In genomic region chr12:75745697-75746290, GRCm38 (mm10) we compare ENCODE assay signal across 12 mouse cellular contexts. TPM values are rescaled to one million over a fixed set of nuclear protein-coding genes. Genes with fewer than 3 reads are reported as not detected.
DNase-seq lines count a peak whose midpoint lies in the region; ATAC-seq lines count a peak whose summit lies in the region.
"Had no signal": no experiment of that assay in that cellular context is flagged by ENCODE, and none has a peak within 500 bp of the region (broad histone marks: within the 10 kb centered on the region; RNA-seq: fewer than 3 reads in every experiment).

No protein-coding gene starts in this region.

- H3K9ac ChIP-seq in lung, embryonic 15.5 days: no peak overlapping the region

- ATAC-seq in lung, embryonic 15.5 days (ENCODE audit: borderline replicate concordance, extremely low read depth, low FRiP score, low TSS enrichment): peak; percentile 81; the same call in 1 of the 2 replicates
- ATAC-seq: activated CD4-positive, CD25-positive, alpha-beta regulatory T cell, adult 4 months had no signal

- H3K9me3 ChIP-seq in lung, embryonic 15.5 days: no peaks in the 10 kb centered on the region

- H3K27me3 ChIP-seq in lung, embryonic 15.5 days: no peaks in the 10 kb centered on the region

- H3K4me3 ChIP-seq in lung, embryonic 15.5 days: no peak overlapping the region

- H3K4me1 ChIP-seq in lung, embryonic 15.5 days: no peaks in the 10 kb centered on the region

- no peak overlapping the region for H3K4me2 ChIP-seq in lung, embryonic 15.5 days

- WGBS in lung, embryonic 15.5 days: 39% methylated on average over 14 of the region's 14 CpGs

- no peaks in the 10 kb centered on the region for H3K36me3 ChIP-seq in lung, embryonic 15.5 days

- peak; percentile 52 to 84 for DNase-seq in adrenal gland, adult (ENCODE audit: inconsistent age in 2 of 2, low spot score in 1 of 2)
- no peak for DNase-seq in adrenal gland, adult 18-20 months (ENCODE audit: low spot score in 2 of 2)
- no peak for DNase-seq in lung, postnatal 25 days (ENCODE audit: low spot score)
- DNase-seq in liver: peak; percentile 36
- peak; percentile 33 to 37 for DNase-seq in lung, postnatal 4 days
- DNase-seq in gastrocnemius, adult 18-20 months (ENCODE audit: low spot score): no peak
- DNase-seq in yolk sac, embryonic 10.5 days (ENCODE audit: low spot score): no peak
- DNase-seq: gastrocnemius, postnatal 25 days; spleen, adult 18-20 months had no signal

- no peak overlapping the region for H3K27ac ChIP-seq in lung, embryonic 15.5 days
- H3K27ac ChIP-seq: macrophage had no signal

RNA-seq across cellular contexts. Expression of gene Sgpp1, which starts 10.3 kb away (rescaled TPM):
- total RNA-seq in adrenal gland, adult 18-20 months (2021): 100 to 1,000 TPM in 1 of 2 experiments, 10 to 100 TPM in 1; 73.8 to 209 TPM
- polyA plus RNA-seq in lung, embryonic 15.5 days (2015; fragmentation: Nextera tagmentation; extraction: Ambion mirVana): 15.5 and 15.6 TPM in 2 replicates
- total RNA-seq in gastrocnemius, adult 18-20 months (2021): 10 to 100 TPM; 12.0 to 13.4 TPM

Comparison
In these comparisons a context has a peak if more than half of its experiments do, and no peak if none do; other contexts are left out.
1. DNase-seq: peak in adrenal gland, adult (2 of 2), liver (single experiment) and lung, postnatal 4 days (2 of 2); none in adrenal gland, adult 18-20 months (0 of 2), lung, postnatal 25 days (single experiment), gastrocnemius, adult 18-20 months (single experiment) and yolk sac, embryonic 10.5 days (single experiment).
2. RNA of gene Sgpp1, which starts 10.3 kb away (total RNA-seq): 73.8 to 209 TPM in adrenal gland, adult 18-20 months; 12.0 to 13.4 TPM in gastrocnemius, adult 18-20 months; every median in the first group is over 4 times any median in the second.